Mouse (Mus musculus) layer of hippocampus, postnatal 25 days (tissue): ENCODE results near the gene 4930503B20Rik. TPM values are rescaled to one million over a fixed set of nuclear protein-coding genes. Genes with fewer than 3 reads are reported as not detected.

Source experiments
- DNase-seq, 2 experiments: peaks; one replicate each; pipeline ENCODE4 v3.0.0; 2022; ENCODE audit warnings: mixed read lengths in 2 of 2, low spot score in 1 of 2; ENCODE audit errors: extremely low spot score in 1 of 2
- total RNA-seq, 2 experiments: library from RNA; stranded (reverse); gene quantifications; 2 replicates each; pipeline ENCODE4 v1.2.3; 2021

Gene 4930503B20Rik
- not detected for total RNA-seq

DNA sequence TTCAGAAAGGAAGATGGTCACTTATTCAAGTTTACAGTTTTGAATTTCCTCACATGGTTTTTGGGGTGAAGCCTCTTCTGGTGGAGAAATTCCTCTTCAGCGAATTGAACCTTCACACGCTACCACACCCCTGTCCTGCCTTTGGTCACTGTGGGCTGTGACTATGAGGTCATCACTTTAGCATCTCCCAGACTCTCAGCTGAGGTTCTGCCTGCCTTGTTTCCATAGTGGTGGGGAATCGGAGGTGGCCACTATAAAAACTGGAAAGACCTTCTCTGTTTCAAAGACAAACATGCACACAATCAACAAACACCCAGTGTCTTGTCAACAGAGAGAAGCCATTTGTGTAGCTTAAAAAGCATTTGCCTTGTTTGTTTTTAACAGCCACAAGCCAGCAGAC, at the start of gene 4930503B20Rik:
4930503B20Rik (minus strand) TSS at position 101 of the 400 bp plus-strand sequence.
- DNase-seq: no peak

GRCm38 (mm10) chr3:146700051-146700450, 48.9 kb upstream of the 4930503B20Rik start:
- no peak for DNase-seq

DNA sequence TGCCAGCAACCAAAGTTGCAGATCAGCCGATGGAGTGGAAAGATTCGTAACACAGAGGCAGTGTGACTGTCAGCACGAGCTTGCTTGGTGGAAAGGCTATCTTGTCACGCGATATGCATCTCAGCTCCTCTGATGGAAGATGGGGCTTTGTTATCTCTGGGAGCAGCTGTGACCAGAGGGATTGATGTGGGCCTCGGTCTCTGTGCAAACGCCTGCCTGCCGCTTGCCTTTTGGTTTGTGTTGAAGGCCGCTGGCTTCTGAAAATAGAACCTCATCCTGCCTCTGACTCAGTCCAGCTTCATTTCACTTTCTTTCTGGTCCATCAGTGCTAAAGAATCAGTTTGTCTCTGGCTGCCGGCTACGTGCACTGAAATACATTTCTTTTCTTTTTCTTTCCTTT, 47.9 kb upstream of the 4930503B20Rik start:
- DNase-seq: no peak

- DNase-seq: no peak
Observed at GRCm38 (mm10) chr3:146692547-146692946, 41.4 kb upstream of the 4930503B20Rik start.

GRCm38 (mm10) chr3:146687121-146687725, 36.1 kb upstream of the 4930503B20Rik start:
- DNase-seq: no peak

GRCm38 (mm10) chr3:146686428-146686827, 35.3 kb upstream of the 4930503B20Rik start:
- DNase-seq: no peak

GRCm38 (mm10) chr3:146684811-146685675, 33.9 kb upstream of the 4930503B20Rik start, which contains the start of gene Samd13:
Gene Samd13, minus strand, starts transcription at chr3:146685592.
- DNase-seq: peak; percentile 40 to 59

DNA sequence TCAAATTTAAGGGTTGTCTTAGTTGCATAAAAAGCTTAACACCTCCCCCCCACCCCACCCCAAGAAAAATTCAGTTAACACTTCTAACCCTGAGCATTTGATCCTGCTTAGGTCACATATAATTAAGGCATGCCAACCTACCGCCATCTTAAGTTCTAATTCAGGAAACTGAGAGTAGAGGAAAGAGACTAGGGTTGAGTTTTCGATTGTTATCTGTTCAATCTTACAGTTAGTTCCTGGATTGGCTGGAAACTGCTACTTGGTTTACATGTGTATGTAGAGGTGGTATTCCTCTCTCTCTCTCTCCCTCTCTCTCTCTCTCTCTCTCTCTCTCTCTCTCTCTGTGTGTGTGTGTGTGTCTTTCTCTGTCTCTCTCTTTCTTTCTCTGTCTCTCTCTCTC, 32.0 kb upstream of the 4930503B20Rik start:
- no peak for DNase-seq

DNA sequence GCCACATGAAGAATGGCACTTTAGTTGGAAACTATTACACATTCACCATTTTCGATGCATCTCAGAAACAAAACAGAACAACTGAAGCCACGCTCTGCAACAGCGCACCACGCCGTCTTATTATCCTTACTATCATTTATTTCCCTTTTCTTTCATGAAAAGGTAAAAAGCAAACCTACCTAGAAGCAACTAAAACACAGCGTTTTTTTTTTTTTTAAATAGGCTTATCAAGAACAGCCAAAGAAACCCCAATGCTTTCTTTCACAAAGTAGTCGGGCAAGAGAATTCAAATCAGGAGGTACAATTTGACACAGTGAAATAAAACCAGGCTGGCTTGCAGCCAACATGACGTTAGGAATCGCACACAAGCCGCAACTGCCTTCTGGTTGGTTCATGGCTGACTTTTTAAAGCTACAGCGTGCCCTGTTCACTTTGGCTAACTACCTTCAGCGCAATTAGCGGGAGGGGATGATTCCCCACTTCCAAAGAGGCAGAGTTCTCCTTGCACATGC, 31.1 kb upstream of the 4930503B20Rik start:
- DNase-seq: peak; percentile 31 to 62

DNA sequence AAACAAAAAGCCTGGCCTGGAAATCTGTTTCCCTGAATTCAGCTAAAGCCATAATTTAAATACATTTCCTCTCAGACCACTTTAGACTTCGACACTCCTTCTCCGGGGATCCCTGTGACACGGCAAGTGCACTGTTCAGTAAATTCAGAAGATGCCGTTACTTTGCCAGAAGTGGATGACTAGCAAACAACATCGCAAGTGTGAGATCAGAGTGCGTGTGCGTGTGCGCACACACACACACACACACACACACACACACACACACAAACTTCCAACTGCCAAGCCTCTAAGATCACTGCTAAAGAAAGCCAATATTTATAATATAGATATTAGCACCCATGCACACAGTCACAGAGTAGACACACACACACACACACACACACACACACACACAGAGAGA, 30.6 kb upstream of the 4930503B20Rik start:
- no peak for DNase-seq

DNA sequence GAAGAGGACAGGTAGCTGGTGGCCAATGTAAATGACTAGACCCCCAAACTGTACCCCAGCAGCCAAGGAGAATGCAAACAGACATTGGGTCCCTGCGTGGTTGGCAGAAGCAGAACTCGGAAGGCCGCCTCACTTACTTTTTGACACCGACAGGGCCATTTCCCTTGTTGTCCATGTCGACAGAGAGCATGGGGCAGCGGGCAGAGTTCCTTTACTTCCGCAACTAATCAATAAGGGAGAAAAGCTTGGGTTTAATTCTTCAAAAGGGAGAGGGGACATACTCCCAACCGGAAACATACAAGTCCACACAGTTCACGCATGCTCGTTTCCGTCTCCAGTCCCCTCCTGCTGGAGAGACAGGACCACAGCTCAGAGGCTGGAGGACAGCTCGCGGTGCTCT, 29.5 kb upstream of the 4930503B20Rik start:
- DNase-seq: no peak

DNA sequence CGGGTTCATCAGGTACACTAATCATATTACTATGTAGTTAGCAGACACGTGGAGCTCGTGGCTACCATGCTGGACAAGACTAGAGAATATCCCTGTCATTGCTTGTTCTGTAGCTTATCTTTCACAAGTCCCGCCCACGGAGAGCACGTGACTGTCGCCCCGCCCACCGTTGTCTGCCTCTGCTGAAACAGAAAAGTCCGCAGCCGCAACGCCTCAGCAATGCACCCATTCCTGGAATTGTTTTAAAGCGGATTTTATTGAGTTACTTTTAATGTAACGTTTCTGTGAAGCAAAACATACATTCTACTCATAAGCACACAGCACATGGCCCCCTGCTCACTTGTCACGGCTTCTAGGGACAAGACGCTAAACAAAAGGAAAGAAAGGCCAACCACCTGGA, 28.5 kb upstream of the 4930503B20Rik start:
- no peak for DNase-seq

DNA sequence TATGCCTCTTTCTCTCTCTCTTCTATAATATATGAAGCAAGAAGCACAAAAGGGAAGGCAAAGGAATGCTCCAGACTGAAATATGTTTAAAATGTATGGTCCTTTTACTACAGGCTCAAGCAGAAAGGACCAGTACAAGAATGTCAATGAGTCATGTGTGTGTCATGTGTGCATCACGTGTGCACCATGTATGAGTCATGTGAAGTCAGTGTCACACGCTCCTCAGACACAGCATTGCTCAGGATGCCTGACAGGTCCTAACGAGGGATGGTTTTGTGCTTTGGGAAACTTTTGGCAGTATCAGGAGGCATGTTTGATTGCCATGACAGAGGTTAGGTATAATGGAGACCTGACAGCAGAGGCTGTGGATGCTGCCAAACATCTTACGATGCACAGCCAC, 25.1 kb upstream of the 4930503B20Rik start:
- DNase-seq: no peak

- DNase-seq: no peak
Observed at GRCm38 (mm10) chr3:146675101-146675500, 24.0 kb upstream of the 4930503B20Rik start.

GRCm38 (mm10) chr3:146671121-146671520, 20.0 kb upstream of the 4930503B20Rik start:
- DNase-seq: no peak

- no peak for DNase-seq
Observed at GRCm38 (mm10) chr3:146661907-146662306, 10.8 kb upstream of the 4930503B20Rik start.

GRCm38 (mm10) chr3:146661001-146661400, 9.9 kb upstream of the 4930503B20Rik start:
- no peak for DNase-seq

- no peak for DNase-seq
Observed at GRCm38 (mm10) chr3:146659321-146659720, 8.2 kb upstream of the 4930503B20Rik start.

DNA sequence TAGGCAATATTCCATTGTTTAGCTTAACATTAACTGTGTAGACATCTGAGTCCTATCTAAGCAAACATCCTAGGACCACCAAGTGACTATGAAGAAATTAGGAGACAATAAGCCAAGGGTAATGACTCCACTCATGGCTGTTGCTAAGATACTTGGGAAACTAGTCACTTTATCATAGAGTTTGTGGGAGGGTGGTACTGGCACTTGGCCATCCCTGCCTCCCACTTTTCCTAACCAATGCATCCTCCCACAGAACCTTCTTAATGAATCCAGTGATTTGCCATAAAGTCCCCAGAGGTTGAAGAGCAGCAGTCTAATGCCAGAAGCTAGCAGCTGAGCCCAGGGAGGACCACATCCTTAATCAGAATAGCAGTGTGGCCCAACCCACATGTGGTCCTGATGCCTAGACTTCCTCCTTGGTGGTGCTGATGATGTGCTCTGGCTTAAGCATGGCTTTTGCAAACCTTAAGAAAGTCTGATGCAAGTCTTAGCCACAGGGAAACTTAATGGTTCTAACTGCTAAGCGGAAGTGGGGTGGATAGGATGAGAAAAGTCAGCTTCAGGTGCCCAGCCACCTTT, 7.0 kb upstream of the 4930503B20Rik start:
- no peak for DNase-seq

- no peak for DNase-seq
Observed at GRCm38 (mm10) chr3:146657433-146657832, 6.3 kb upstream of the 4930503B20Rik start.

DNA sequence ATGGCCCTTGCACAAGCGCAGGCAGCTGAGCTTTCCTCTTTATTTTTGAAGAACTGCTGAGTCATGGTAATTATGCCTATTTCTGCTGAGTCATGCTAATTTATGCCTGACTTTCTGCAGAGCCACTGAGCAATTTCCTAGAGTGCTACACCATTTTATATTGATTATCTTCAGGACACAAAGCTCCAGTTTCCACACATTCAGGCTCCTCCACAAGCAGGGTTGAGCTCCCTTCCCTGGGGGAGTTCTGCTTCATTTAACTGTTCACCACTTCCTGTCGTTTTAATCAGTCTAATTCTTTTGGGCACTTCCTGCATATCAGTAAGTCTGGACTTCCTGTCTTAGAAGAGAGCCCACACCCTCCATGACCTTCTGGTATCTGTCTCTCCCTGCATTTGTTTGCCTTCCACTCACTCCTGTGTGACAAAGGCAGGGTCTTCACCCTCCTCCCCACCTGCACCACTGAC, 4.0 kb upstream of the 4930503B20Rik start:
- DNase-seq: no peak
